Mouse (Mus musculus): ENCODE results near the gene Ern1.

Ern1 gene

DNA sequence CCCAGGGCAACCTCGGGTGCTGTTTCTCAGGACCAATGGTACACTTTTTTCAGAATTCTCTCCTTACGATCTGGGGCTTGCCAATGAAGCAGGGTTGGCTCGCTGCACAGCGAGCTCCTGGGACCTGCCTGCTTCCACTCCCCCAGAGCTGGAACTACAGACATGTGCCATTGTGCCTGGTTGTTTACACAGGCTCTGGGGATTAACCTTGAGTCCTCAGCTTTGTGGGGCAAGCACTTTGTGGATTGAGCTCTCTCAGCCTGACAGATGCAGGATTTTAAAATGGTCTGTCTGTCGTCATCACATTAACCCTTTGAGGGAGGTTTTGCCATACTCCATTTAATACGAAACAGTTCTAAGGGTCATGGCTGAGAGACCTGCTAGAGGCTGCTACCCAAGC is 142.7 kb downstream of the Ern1 start:
- no peak for DNase-seq (ENCODE audit: low read depth)
